Mouse (Mus musculus) brain, embryonic 14.5 days (tissue): ENCODE results near the gene Adora1.

Experiments
- CTCF ChIP-seq: fragments of 200-500 bp; IDR thresholded peaks from 2 replicates; pipeline ENCODE4 v1.5.1; 2012; ENCODE audit warnings: inconsistent platforms, mild to moderate bottlenecking, moderate library complexity, borderline replicate concordance; ENCODE audit not compliant: insufficient read depth, insufficient read length; ENCODE audit errors: extremely low read depth
- POLR2A ChIP-seq: fragments of 200-500 bp; IDR thresholded peaks from 2 replicates; pipeline ENCODE4 v1.6.1; 2012; ENCODE audit warnings: mild to moderate bottlenecking, inconsistent platforms, borderline replicate concordance; ENCODE audit not compliant: poor library complexity, insufficient read depth, insufficient read length, severe bottlenecking; ENCODE audit errors: extremely low read depth

DNA sequence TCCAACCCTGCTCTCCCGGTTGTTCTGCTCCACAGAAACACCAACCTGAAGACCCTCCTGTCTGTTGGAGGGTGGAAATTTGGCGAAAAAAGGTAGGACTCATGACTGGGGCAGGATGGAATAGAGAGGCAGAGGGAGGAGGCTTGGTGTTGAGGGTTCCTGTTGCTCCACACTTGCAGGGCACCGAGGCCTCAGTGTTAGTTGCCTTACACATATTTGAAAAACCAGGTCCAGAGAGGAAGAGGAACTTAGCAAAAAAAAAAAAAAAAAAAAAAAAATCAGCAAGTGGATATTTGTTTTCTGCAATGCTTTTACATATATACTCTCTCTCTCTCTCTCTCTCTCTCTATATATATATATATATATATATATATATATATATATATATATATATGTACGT lies 51.1 kb downstream of the Adora1 start:
- no peak for TF ChIP-seq CTCF
- no peak for TF ChIP-seq POLR2A
